Mouse (Mus musculus) liver, adult 2 months (tissue): ENCODE data around the gene Wwox.

ENCODE experiments used
- CTCF ChIP-seq: fragments of 200-500 bp; IDR thresholded peaks from 2 replicates; pipeline ENCODE4 v1.5.1; 2011; ENCODE audit warnings: low read depth, low read length, control low read depth
- POLR2A ChIP-seq: fragments of 200-500 bp; IDR thresholded peaks from 2 replicates; pipeline ENCODE4 v1.6.1; 2011; ENCODE audit warnings: low read length, control low read depth; ENCODE audit not compliant: insufficient read depth; ENCODE audit errors: extremely low read depth

GRCm38 (mm10) chr8:115185431-115185964 is 746.0 kb downstream of the Wwox start:
- TF ChIP-seq POLR2A (no peak), CTCF (no peak)
